Mouse (Mus musculus): Measurements from ENCODE around the gene Wdr43. TPM values are rescaled to one million over a fixed set of nuclear protein-coding genes. Genes with fewer than 3 reads are reported as not detected.

The Wdr43 gene
- total and polyA plus RNA-seq, 3 experiments = 175 to 393 (median 249) TPM

GRCm38 (mm10) chr17:71669511-71669910 is 53.8 kb downstream of the Wdr43 start:
- DNase-seq (ENCODE audit: low read depth, low spot score) = peak; percentile 35
- Histone ChIP-seq H3K27ac (ENCODE audit: control insufficient read depth, low read depth, low read length) (no peak overlapping the region), H3K36me3 (ENCODE audit: control insufficient read depth in 1 of 2, insufficient read depth in 2 of 2, low read length in 2 of 2) (no peaks in the 10 kb centered on the region), H3K4me3 (ENCODE audit: control insufficient read depth in 1 of 2, insufficient read depth in 1 of 2, low read depth in 2 of 2, low read length in 2 of 2) (no peak overlapping the region), H3K4me1 (ENCODE audit: control insufficient read depth in 1 of 2, insufficient read depth in 2 of 2, low read length in 2 of 2) (no peaks in the 10 kb centered on the region; a peak in 1 of 4 replicates), H3K9me3 (replicated peaks; ENCODE audit: insufficient read depth, low read length) (no peaks in the 10 kb centered on the region), H3K79me2 (ENCODE audit: control insufficient read depth, insufficient read depth, low read length, poor library complexity) (no peaks in the 10 kb centered on the region), H3K9ac (ENCODE audit: control insufficient read depth, low read depth, low read length, poor library complexity, severe bottlenecking) (no peak overlapping the region), H3K27me3 (ENCODE audit: control insufficient read depth in 1 of 2, insufficient read depth in 2 of 2, low read length in 2 of 2) (no peaks in the 10 kb centered on the region)
- TF ChIP-seq USF1 (IDR thresholded peaks at IDR 0.05; ENCODE audit: low read depth, low read length) (peak; percentile 75), MXI1 (IDR thresholded peaks at IDR 0.05; ENCODE audit: low read depth, low read length) (no peak; the same call in 1 of the 2 replicates), USF2 (IDR thresholded peaks at IDR 0.05; ENCODE audit: borderline replicate concordance in 1 of 2, insufficient read depth in 1 of 2, low read depth in 1 of 2, low read length in 2 of 2) (0 out of 4 replicates have a peak, but pooled peaks of 1 of the 2 experiments have one; percentile 29), TBP (IDR thresholded peaks at IDR 0.05; ENCODE audit: low read depth, low read length) (no peak), BHLHE40 (IDR thresholded peaks at IDR 0.05; ENCODE audit: borderline replicate concordance, low read depth, low read length) (peak; percentile 29; the same call in 1 of the 2 replicates), ZNF384 (IDR thresholded peaks at IDR 0.05; ENCODE audit: low read depth, low read length) (peak; percentile 87), RAD21 (IDR thresholded peaks at IDR 0.05; ENCODE audit: low read depth, low read length) (peak; percentile 19), POLR2A (IDR thresholded peaks at IDR 0.05; ENCODE audit: control insufficient read depth in 1 of 2, insufficient read depth in 1 of 2, low read depth in 1 of 2, low read length in 2 of 2, poor library complexity in 1 of 2) (no peak), ELF1 (IDR thresholded peaks at IDR 0.05; ENCODE audit: low read depth, low read length) (no peak), MAFK (IDR thresholded peaks at IDR 0.05; ENCODE audit: borderline replicate concordance, low read depth, low read length) (0 out of 2 replicates have a peak, but pooled peaks have one; percentile 32), SMC3 (IDR thresholded peaks at IDR 0.05; ENCODE audit: low read depth, low read length) (peak; percentile 34; the same call in 1 of the 2 replicates), GABPA (IDR thresholded peaks at IDR 0.05; ENCODE audit: low read depth, low read length) (no peak), CTCF (IDR thresholded peaks at IDR 0.05 in 2 of 3, conservative IDR thresholded peaks at IDR 0.05 in 1 of 3; ENCODE audit: control insufficient read depth in 1 of 3, insufficient read depth in 1 of 3, low read depth in 2 of 3, low read length in 3 of 3, poor library complexity in 1 of 3, severe bottlenecking in 1 of 3) (peak in 2 of 3 experiments; percentile 38 to 46; a peak in 5 of 6 replicates), GATA1 (IDR thresholded peaks at IDR 0.05; ENCODE audit: low read depth, low read length) (no peak), MYC (IDR thresholded peaks at IDR 0.05; ENCODE audit: low read depth, low read length) (peak; percentile 54; the same call in 1 of the 2 replicates), MAX (IDR thresholded peaks at IDR 0.05; ENCODE audit: low read length) (peak; percentile 65)

GRCm38 (mm10) chr17:71671840-71672546 is 56.3 kb downstream of the Wdr43 start:
- Histone ChIP-seq H3K4me1 (ENCODE audit: control insufficient read depth in 1 of 2, insufficient read depth in 2 of 2, low read length in 2 of 2) (no peaks in the 10 kb centered on the region; a peak in 1 of 4 replicates), H3K27ac (ENCODE audit: control insufficient read depth, low read depth, low read length) (no peak overlapping the region), H3K27me3 (ENCODE audit: control insufficient read depth in 1 of 2, insufficient read depth in 2 of 2, low read length in 2 of 2) (no peaks in the 10 kb centered on the region), H3K36me3 (ENCODE audit: control insufficient read depth in 1 of 2, insufficient read depth in 2 of 2, low read length in 2 of 2) (no peaks in the 10 kb centered on the region), H3K4me3 (ENCODE audit: control insufficient read depth in 1 of 2, insufficient read depth in 1 of 2, low read depth in 2 of 2, low read length in 2 of 2) (peak overlapping the region in 1 of 2 experiments; percentile 43; a peak in 2 of 4 replicates), H3K9me3 (replicated peaks; ENCODE audit: insufficient read depth, low read length) (no peaks in the 10 kb centered on the region), H3K9ac (ENCODE audit: control insufficient read depth, low read depth, low read length, poor library complexity, severe bottlenecking) (0 out of 2 replicates have a peak overlapping the region, but pooled peaks have one; percentile 23), H3K79me2 (ENCODE audit: control insufficient read depth, insufficient read depth, low read length, poor library complexity) (no peaks in the 10 kb centered on the region)
- TF ChIP-seq RAD21 (IDR thresholded peaks at IDR 0.05; ENCODE audit: low read depth, low read length) = peak; percentile 43
- TF ChIP-seq SMC3 (IDR thresholded peaks at IDR 0.05; ENCODE audit: low read depth, low read length) = peak; percentile 85
- TF ChIP-seq ELF1 (IDR thresholded peaks at IDR 0.05; ENCODE audit: low read depth, low read length) = no peak
- peak; percentile 49 to 85 (median 80) for TF ChIP-seq CTCF (IDR thresholded peaks at IDR 0.05 in 2 of 3, conservative IDR thresholded peaks at IDR 0.05 in 1 of 3; ENCODE audit: control insufficient read depth in 1 of 3, insufficient read depth in 1 of 3, low read depth in 2 of 3, low read length in 3 of 3, poor library complexity in 1 of 3, severe bottlenecking in 1 of 3)
- peak; percentile 32 for TF ChIP-seq ZC3H11A (IDR thresholded peaks at IDR 0.05; ENCODE audit: low read depth, low read length)
- peak; percentile 69 for DNase-seq (ENCODE audit: low read depth, low spot score)
